Mouse (Mus musculus) megakaryocyte, embryonic 14.5 days (primary cell): ENCODE measurements at regions not wholly inside any gene's neighbourhood (a gene's known extent, or its start where the extent isn't known, plus 50 kb on each side); places are given as distances from the start of the nearest gene placed in this dataset.

Experiments
- FLI1 ChIP-seq: IDR thresholded peaks from 2 replicates; pipeline ENCODE4 v1.6.1; 2012; ENCODE audit warnings: low read length, inconsistent platforms, mixed read lengths
- GATA1 ChIP-seq: IDR thresholded peaks from 3 replicates; pipeline ENCODE4 v1.6.1; 2012; ENCODE audit warnings: mixed read lengths, low read length, inconsistent platforms, borderline replicate concordance

DNA sequence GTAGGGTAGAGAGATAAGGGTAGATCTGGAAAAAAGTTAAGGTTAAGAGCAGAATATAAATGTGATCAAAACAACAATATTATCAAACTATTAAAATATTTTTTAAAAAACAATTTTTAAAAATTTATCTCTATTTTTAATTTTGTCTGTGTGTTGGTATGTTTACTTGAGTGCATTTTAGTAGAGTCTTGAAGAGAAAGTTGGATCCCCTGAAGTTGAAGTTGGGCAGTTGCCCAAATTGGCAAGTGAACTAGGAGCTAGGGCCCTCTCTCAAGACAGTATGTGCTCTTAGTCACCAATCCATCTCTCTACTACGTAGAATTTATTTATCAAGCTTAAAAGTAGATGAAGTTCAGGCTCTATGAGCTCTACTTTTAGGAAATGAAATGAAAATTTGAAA, 59.9 kb downstream of the Adamts1 start:
- TF ChIP-seq GATA1 (no peak), FLI1 (no peak)
